In genomic region chr8:70374318-70374927, GRCm38 (mm10) we compare ENCODE assay signal across 8 mouse cellular contexts. TPM values are rescaled to one million over a fixed set of nuclear protein-coding genes. Genes with fewer than 3 reads are reported as not detected.
DNase-seq lines count a peak whose midpoint lies in the region; ATAC-seq and TF ChIP-seq lines count a peak whose summit lies in the region.

No protein-coding gene starts in this region.

- no peak for TF ChIP-seq CTCF in bone marrow macrophage, adult 2 months (IDR thresholded peaks at IDR 0.05; ENCODE audit: low read depth, low read length)
- TF ChIP-seq CTCF in embryonic fibroblast, embryonic 13.5 days (IDR thresholded peaks at IDR 0.05; ENCODE audit: borderline replicate concordance, insufficient read depth, low read length): no peak
- TF ChIP-seq CTCF in kidney, postnatal 0 days (IDR thresholded peaks at IDR 0.05; ENCODE audit: low read depth): no peak

- no peak overlapping the region for H3K27ac ChIP-seq in bone marrow macrophage, adult 2 months (ENCODE audit: insufficient read depth, low read depth, low read length)
- no peak overlapping the region for H3K27ac ChIP-seq in embryonic fibroblast, embryonic 13.5 days (ENCODE audit: insufficient read depth, low read length)
- no peak overlapping the region for H3K27ac ChIP-seq in heart, embryonic 14.5 days (replicated peaks in 1 of 2; ENCODE audit: control insufficient read depth in 1 of 2, insufficient read depth in 1 of 2, low read depth in 2 of 2, low read length in 2 of 2)
- no peak overlapping the region for H3K27ac ChIP-seq in kidney, postnatal 0 days

- peak; percentile 20 for ATAC-seq in CD4-positive, CD25-positive, alpha-beta regulatory T cell, adult 4 months
- peak; percentile 55 for ATAC-seq in heart, embryonic 14.5 days (ENCODE audit: insufficient number of reproducible peaks, insufficient read depth, low FRiP score, low read depth)
- peak; percentile 62 for ATAC-seq in kidney, postnatal 0 days (replicated peaks; ENCODE audit: low FRiP score, low read depth)

- H3K4me1 ChIP-seq in bone marrow macrophage, adult 2 months (ENCODE audit: control insufficient read depth, insufficient read depth, low read length): peaks cover 9% of the 10 kb centered on the region
- 0 out of 2 replicates have a peak, but pooled peaks cover 2% of the 10 kb centered on the region for H3K4me1 ChIP-seq in embryonic fibroblast, embryonic 13.5 days (ENCODE audit: control insufficient read depth, insufficient read depth, low read length)
- peaks cover 12 to 29% of the 10 kb centered on the region in 2 experiments; a peak in 3 of 4 replicates for H3K4me1 ChIP-seq in heart, embryonic 14.5 days (ENCODE audit: control insufficient read depth in 2 of 2, insufficient read depth in 2 of 2, low read length in 2 of 2)
- H3K4me1 ChIP-seq in kidney, postnatal 0 days (replicated peaks; ENCODE audit: insufficient read depth, low read length): peaks cover 18% of the 10 kb centered on the region

- no peak overlapping the region for H3K9ac ChIP-seq in heart, embryonic 14.5 days (ENCODE audit: low read length)
- no peak overlapping the region for H3K9ac ChIP-seq in kidney, postnatal 0 days (ENCODE audit: low read depth, low read length)

- peak; percentile 74 for DNase-seq in kidney, postnatal 0 days (ENCODE audit: low spot score)
- DNase-seq in lung, postnatal 4 days: peak; percentile 85 to 88
- peak; percentile 78 for DNase-seq in retina, postnatal 1 day
- DNase-seq in MN1 (ENCODE audit: low spot score): no peak

- peak overlapping the region; percentile 62 for H3K4me2 ChIP-seq in heart, embryonic 14.5 days (ENCODE audit: low read length)
- peak overlapping the region; percentile 57 for H3K4me2 ChIP-seq in kidney, postnatal 0 days (ENCODE audit: low read length)

- H3K27me3 ChIP-seq in heart, embryonic 14.5 days (ENCODE audit: control insufficient read depth, insufficient read depth, low read length): peaks cover 75% of the 10 kb centered on the region
- peaks cover 51% of the 10 kb centered on the region for H3K27me3 ChIP-seq in kidney, postnatal 0 days (ENCODE audit: insufficient read depth, low read length)

- no peaks in the 10 kb centered on the region for H3K36me3 ChIP-seq in heart, embryonic 14.5 days (ENCODE audit: control insufficient read depth, insufficient read depth, low read length)
- no peaks in the 10 kb centered on the region for H3K36me3 ChIP-seq in kidney, postnatal 0 days (ENCODE audit: insufficient read depth, low read length)

- H3K4me3 ChIP-seq in bone marrow macrophage, adult 2 months (ENCODE audit: insufficient read depth, low read length): peak overlapping the region; percentile 56
- no peak overlapping the region for H3K4me3 ChIP-seq in embryonic fibroblast, embryonic 13.5 days (ENCODE audit: insufficient read depth, low read length)
- peak overlapping the region; percentile 20 to 32 for H3K4me3 ChIP-seq in heart, embryonic 14.5 days (ENCODE audit: control insufficient read depth in 1 of 2, insufficient read depth in 1 of 2, low read depth in 1 of 2, low read length in 2 of 2)
- peak overlapping the region; percentile 31 for H3K4me3 ChIP-seq in kidney, postnatal 0 days (replicated peaks; ENCODE audit: low read depth, low read length)

- 0 out of 2 replicates have a peak, but pooled peaks cover 2% of the 10 kb centered on the region for H3K9me3 ChIP-seq in heart, embryonic 14.5 days (ENCODE audit: control insufficient read depth, low read length)
- no peaks in the 10 kb centered on the region for H3K9me3 ChIP-seq in kidney, postnatal 0 days (replicated peaks; ENCODE audit: low read length)

- WGBS in heart, embryonic 14.5 days: under 1% methylated on average over 48 of the region's 53 CpGs
- 1% methylated on average over 50 of the region's 53 CpGs for WGBS in kidney, postnatal 0 days

- TF ChIP-seq POLR2A in bone marrow macrophage, adult 2 months (IDR thresholded peaks at IDR 0.05; ENCODE audit: borderline replicate concordance, low read depth, low read length): no peak
- TF ChIP-seq POLR2A in embryonic fibroblast, embryonic 13.5 days (IDR thresholded peaks at IDR 0.05; ENCODE audit: low read depth, low read length): peak; percentile 66

RNA-seq across cellular contexts. Expression of gene Comp, which starts 1.1 kb away (rescaled TPM):
- polyA plus RNA-seq in CD4-positive, CD25-positive, alpha-beta regulatory T cell, adult 4 months (2017; shearing (Covaris generic)): under 1 TPM in 1 of 2 experiments, not detected in 1; 0.28 TPM
- 1.1 and 1.2 TPM in 2 replicates for polyA plus RNA-seq in bone marrow macrophage, adult 2 months (2012; ENCODE audit: insufficient read depth, insufficient read length, missing spikeins)
- polyA plus RNA-seq in embryonic fibroblast, embryonic 13.5 days (2011; ENCODE audit: insufficient read length, low read depth, missing spikeins): 1.6 and 1.9 TPM in 2 replicates
- polyA plus RNA-seq in heart, embryonic 14.5 days (2014; fragmentation: Nextera tagmentation; extraction: Ambion mirVana): 3.0 and 4.6 TPM in 2 replicates
- polyA plus RNA-seq in kidney, postnatal 0 days (2015; fragmentation: Nextera tagmentation; extraction: Ambion mirVana): 0.24 and 0.28 TPM in 2 replicates

RNA-seq across cellular contexts. Expression of gene Upf1, which starts 21.3 kb away (rescaled TPM):
- polyA plus RNA-seq in CD4-positive, CD25-positive, alpha-beta regulatory T cell, adult 4 months (2017; shearing (Covaris generic)): 10 to 100 TPM; 11.4 to 14.5 TPM
- polyA plus RNA-seq in bone marrow macrophage, adult 2 months (2012; ENCODE audit: insufficient read depth, insufficient read length, missing spikeins): 30.6 and 31.6 TPM in 2 replicates
- 25.6 and 25.8 TPM in 2 replicates for polyA plus RNA-seq in embryonic fibroblast, embryonic 13.5 days (2011; ENCODE audit: insufficient read length, low read depth, missing spikeins)
- polyA plus RNA-seq in heart, embryonic 14.5 days (2014; fragmentation: Nextera tagmentation; extraction: Ambion mirVana): 14.2 and 18.1 TPM in 2 replicates
- polyA plus RNA-seq in kidney, postnatal 0 days (2015; fragmentation: Nextera tagmentation; extraction: Ambion mirVana): 11.6 and 12.5 TPM in 2 replicates

RNA-seq across cellular contexts. Expression of gene Gdf1, which starts 44.8 kb away (rescaled TPM):
- under 1 TPM in 1 of 2 experiments, not detected in 1; 0.71 TPM for polyA plus RNA-seq in CD4-positive, CD25-positive, alpha-beta regulatory T cell, adult 4 months (2017; shearing (Covaris generic))
- not detected in 2 replicates for polyA plus RNA-seq in bone marrow macrophage, adult 2 months (2012; ENCODE audit: insufficient read depth, insufficient read length, missing spikeins)
- polyA plus RNA-seq in embryonic fibroblast, embryonic 13.5 days (2011; ENCODE audit: insufficient read length, low read depth, missing spikeins): not detected in 2 replicates
- 0.57 TPM in 1 of 2 replicates, not detected in the other for polyA plus RNA-seq in heart, embryonic 14.5 days (2014; fragmentation: Nextera tagmentation; extraction: Ambion mirVana)
- polyA plus RNA-seq in kidney, postnatal 0 days (2015; fragmentation: Nextera tagmentation; extraction: Ambion mirVana): 3.8 and 4.0 TPM in 2 replicates

RNA-seq across cellular contexts. Expression of gene Cers1, which starts 58.8 kb away (rescaled TPM):
- polyA plus RNA-seq in CD4-positive, CD25-positive, alpha-beta regulatory T cell, adult 4 months (2017; shearing (Covaris generic)): not detected
- polyA plus RNA-seq in bone marrow macrophage, adult 2 months (2012; ENCODE audit: insufficient read depth, insufficient read length, missing spikeins): not detected in 2 replicates
- 2.6 and 3.2 TPM in 2 replicates for polyA plus RNA-seq in embryonic fibroblast, embryonic 13.5 days (2011; ENCODE audit: insufficient read length, low read depth, missing spikeins)
- polyA plus RNA-seq in heart, embryonic 14.5 days (2014; fragmentation: Nextera tagmentation; extraction: Ambion mirVana): 1.8 and 2.3 TPM in 2 replicates
- polyA plus RNA-seq in kidney, postnatal 0 days (2015; fragmentation: Nextera tagmentation; extraction: Ambion mirVana): 1.9 and 2.1 TPM in 2 replicates
